Mouse (Mus musculus) liver (tissue): ENCODE results near the gene Olfr982.

Experiments
- DNase-seq: peaks from one replicate; pipeline ENCODE4 v3.0.0-alpha.2; 2020; ENCODE audit warnings: mixed read lengths

Olfr982 gene

GRCm38 (mm10) chr9:40073529-40073928 is at the start of gene Olfr982:
Olfr982 (plus strand) TSS chr9:40073829.
- no peak for DNase-seq

GRCm38 (mm10) chr9:40050138-40050537 is 23.5 kb upstream of the Olfr982 start:
- no peak for DNase-seq

- DNase-seq: no peak
Observed at GRCm38 (mm10) chr9:40093495-40093894, 19.9 kb downstream of the Olfr982 start, which contains the start of gene Olfr983. Olfr983 (minus strand) TSS chr9:40093595.

- no peak for DNase-seq
Observed at GRCm38 (mm10) chr9:40094769-40095168, 21.1 kb downstream of the Olfr982 start.

GRCm38 (mm10) chr9:40114106-40114505 is 40.5 kb downstream of the Olfr982 start, which contains the start of gene Olfr984:
Olfr984 (minus strand) TSS chr9:40114206.
- DNase-seq: no peak

- DNase-seq: peak; percentile 20
Observed at GRCm38 (mm10) chr9:40116645-40117286, 43.1 kb downstream of the Olfr982 start.

- DNase-seq: no peak
Observed at GRCm38 (mm10) chr9:40117287-40117659, 43.6 kb downstream of the Olfr982 start.
